Mouse (Mus musculus) Muller cell, postnatal 12 days (primary cell): ENCODE data around the gene Pin1rt1.

Source experiments
- DNase-seq: peaks from one replicate; pipeline ENCODE4 v3.0.0-alpha.2; 2015; ENCODE audit errors: inconsistent ontology term

The Pin1rt1 gene

DNA sequence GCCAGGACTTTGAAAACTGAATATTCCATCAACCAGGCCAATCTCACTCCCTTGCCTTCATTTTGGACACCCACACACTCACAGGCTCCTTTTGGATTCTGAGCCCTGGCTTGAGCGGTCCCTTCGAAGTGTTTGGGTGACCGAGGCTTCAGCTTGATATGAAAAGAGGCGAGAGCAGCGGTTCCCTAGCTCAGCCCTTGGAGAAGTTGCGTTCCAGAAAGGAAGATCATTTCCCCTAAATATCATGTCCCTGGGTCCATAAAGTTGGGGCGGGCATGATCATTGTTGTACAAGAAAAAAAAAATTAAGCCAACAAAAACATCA, 3.7 kb downstream of the Pin1rt1 start:
- no peak for DNase-seq

GRCm38 (mm10) chr2:104711585-104712485, 4.3 kb downstream of the Pin1rt1 start, which contains the start of gene Tcp11l1:
Gene Tcp11l1 (minus strand): TSS chr2:104712169.
- peak; percentile 72 for DNase-seq

GRCm38 (mm10) chr2:104710670-104711370, 5.4 kb downstream of the Pin1rt1 start:
- DNase-seq, result no peak

DNA sequence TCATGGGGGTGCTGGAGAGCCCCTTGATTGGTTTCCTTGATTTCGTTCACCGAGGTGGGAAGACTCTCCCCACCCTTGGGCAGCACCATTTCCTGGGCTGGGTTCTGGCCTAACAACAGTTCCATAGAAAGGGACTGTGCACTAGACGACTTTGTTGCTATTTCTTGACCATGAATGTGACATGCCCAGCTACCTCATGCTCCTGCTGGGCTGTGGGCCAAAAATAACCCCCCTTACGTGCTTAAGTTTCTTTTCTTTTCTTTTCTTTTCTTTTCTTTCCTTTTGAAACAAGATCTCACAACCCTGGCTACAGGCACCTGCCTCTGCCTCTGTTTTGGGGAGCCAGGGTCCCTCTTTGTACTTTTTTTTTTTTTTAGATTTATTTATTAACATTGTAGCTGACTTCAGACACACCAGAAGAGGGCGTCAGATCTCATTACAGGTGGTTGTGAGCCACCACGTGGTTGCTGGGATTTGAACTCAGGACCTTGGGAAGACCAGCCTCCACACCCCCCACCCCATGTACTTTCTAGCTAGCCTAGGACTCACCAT, 6.3 kb downstream of the Pin1rt1 start:
- no peak for DNase-seq

GRCm38 (mm10) chr2:104704355-104704754, 11.8 kb downstream of the Pin1rt1 start:
- DNase-seq, result no peak

DNA sequence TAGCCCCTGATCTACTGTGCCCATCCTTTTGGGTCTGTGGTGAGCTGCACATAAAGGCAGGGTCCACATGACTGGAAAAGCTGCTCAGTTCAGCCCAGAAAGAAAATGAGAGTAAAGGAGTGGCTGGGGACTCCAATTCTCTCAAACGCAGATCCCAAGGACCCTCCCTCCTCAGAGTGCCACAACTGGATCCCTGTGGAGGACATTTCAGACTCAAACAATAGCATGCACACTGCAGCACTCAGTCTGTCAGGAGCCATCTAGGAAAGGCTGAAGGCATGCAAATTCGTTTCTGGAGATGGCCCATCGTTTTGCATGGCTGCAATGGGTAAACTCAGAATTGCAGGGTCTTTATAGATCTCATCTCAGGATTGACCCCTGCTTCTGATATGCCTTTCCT, 13.0 kb downstream of the Pin1rt1 start:
- no peak for DNase-seq

GRCm38 (mm10) chr2:104699659-104700058, 16.5 kb downstream of the Pin1rt1 start:
- no peak for DNase-seq

GRCm38 (mm10) chr2:104692551-104692950, 23.6 kb downstream of the Pin1rt1 start:
- no peak for DNase-seq

DNA sequence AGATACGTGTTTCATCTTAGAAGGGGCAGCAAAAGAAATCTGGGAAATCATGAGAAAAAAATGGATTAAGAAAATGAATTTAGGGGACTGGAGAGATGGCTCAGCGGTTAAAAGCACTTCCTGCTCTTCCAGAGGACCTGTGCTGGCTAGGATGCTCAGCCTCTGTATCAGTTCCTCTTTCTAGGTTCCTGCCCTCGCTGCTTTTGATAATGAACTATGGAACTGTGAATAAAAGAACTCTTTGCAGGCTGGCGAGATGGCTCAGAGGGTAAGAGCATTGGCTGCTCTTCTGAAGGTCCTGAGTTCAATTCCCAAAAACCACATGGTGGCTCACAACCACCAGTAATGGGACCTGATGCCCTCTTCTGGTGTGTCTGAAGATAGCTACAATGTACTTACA, 25.5 kb downstream of the Pin1rt1 start:
- DNase-seq, result no peak

DNA sequence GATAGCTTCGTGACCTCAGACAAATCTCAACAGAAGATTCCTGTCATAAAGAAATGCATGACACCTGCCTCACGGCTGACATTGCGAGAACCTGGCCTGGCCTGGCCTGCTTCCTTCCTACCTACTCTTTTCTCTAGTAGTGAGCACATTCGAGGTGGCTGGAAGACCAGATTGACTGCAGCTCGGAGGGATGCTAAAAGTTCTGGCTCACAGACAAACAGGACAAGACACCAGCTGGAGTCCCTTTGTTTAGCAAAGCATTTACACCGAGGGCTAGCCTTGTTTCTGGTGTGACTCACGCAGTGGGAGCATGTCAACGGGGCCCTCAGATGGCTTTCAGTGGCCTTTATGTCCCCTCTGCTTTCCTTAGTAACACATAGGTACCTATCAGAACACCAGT, 27.5 kb downstream of the Pin1rt1 start:
- no peak for DNase-seq

GRCm38 (mm10) chr2:104688321-104688720, 27.9 kb downstream of the Pin1rt1 start:
- DNase-seq, result no peak

GRCm38 (mm10) chr2:104687261-104687660, 28.9 kb downstream of the Pin1rt1 start:
- DNase-seq, result no peak

DNA sequence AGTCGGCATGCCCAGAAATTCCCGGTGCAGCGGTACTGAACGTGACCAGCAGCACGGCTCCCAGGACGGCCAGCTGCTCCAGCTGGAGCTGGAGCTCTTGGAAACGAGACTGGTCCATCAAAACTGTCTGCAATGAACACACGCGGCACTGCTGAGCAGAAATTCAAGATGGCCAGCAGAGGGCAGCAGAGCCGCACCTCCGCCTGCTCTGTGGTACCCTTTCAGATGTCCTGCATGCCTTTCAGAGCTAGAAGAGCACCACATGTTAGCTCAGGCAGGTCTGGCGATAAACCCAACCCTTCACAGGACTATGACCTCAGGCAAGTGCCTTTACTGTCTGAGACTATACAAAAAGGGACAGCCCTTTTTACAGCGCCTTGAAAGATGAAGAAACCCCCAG, 30.8 kb downstream of the Pin1rt1 start:
- DNase-seq, result peak; percentile 68

- no peak for DNase-seq
Measured at GRCm38 (mm10) chr2:104684771-104685170, 31.4 kb downstream of the Pin1rt1 start.

GRCm38 (mm10) chr2:104677326-104677725, 38.9 kb downstream of the Pin1rt1 start:
- DNase-seq, result no peak

- DNase-seq, result no peak
Measured at GRCm38 (mm10) chr2:104671724-104672123, 44.5 kb downstream of the Pin1rt1 start.

DNA sequence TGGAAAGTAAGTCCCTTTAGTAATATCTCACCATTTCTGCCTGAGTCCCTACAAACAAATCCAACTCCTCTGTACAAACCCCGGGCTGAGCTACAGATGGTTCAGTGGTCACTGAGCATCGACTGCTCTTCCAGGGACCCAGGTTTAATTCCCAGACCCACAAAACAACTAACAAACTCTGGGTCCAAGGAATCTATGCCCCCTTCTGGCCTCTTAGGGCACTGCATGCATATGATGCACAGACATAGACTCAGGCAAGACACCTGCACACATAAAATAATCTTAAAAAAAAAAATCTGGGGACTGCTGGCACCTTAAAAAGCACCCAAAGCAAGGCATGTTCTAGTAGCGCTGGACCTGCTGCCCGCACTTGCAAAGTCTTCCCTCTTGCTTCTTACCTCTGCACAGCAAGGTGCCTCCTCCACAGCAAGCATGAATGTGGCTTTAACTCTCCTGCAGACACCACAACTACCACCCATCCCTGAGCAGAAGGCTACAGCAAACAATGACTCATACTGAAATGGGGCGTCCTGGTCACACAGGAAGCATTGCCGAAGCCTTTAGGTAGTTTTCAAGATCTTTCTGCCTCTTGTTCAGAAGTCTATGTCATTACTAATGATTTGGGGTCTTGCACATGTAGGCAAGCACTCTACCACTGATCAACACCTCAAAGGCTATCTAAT, 46.9 kb downstream of the Pin1rt1 start:
- DNase-seq, result no peak
